Mouse (Mus musculus): ENCODE measurements around the gene Laptm5. TPM values are rescaled to one million over a fixed set of nuclear protein-coding genes. Genes with fewer than 3 reads are reported as not detected.

Gene Laptm5
- total and polyA plus RNA-seq, 2 experiments from 2014 or later: 25.5 to 34.3 TPM

GRCm38 (mm10) chr4:130984416-130985182 lies 71.7 kb downstream of the Laptm5 start:
- no peaks in the 10 kb centered on the region for H3K27me3 ChIP-seq (ENCODE audit: insufficient read depth, low read length)
- peak overlapping the region; percentile 10; the same call in 1 of the 2 replicates for H3K4me2 ChIP-seq (ENCODE audit: low read depth)
- no peaks in the 10 kb centered on the region for H3K9me3 ChIP-seq (ENCODE audit: low read length)
- H3K4me3 ChIP-seq (ENCODE audit: low read depth, low read length): no peak overlapping the region
- WGBS: 12% methylated on average over 17 of the region's 17 CpGs
- ATAC-seq: peak; percentile 88
- H3K36me3 ChIP-seq (ENCODE audit: insufficient read depth): no peaks in the 10 kb centered on the region
- H3K27ac ChIP-seq (ENCODE audit: low read depth, low read length): peak overlapping the region; percentile 71
- no peak for TF ChIP-seq CTCF (IDR thresholded peaks at IDR 0.05; ENCODE audit: low read depth)
- peak; percentile 75 for DNase-seq
- H3K4me1 ChIP-seq (ENCODE audit: insufficient read depth): 0 out of 2 replicates have a peak, but pooled peaks cover 4% of the 10 kb centered on the region
- H3K9ac ChIP-seq: 0 out of 2 replicates have a peak overlapping the region, but pooled peaks have one; percentile 1

Other genes starting within 250 kb of the Laptm5 start
- 76.9 and 84.6 TPM in 2 replicates for gene Pum1, start 249.8 kb upstream of the Laptm5 start, total RNA-seq (2014; rRNA removed)
- 59.8 and 85.6 TPM in 2 replicates for gene Pum1, start 249.8 kb upstream of the Laptm5 start, polyA plus RNA-seq (2015; fragmentation: Nextera tagmentation; extraction: Ambion mirVana)
- 318 and 421 TPM in 2 replicates for gene Sdc3, start 120.6 kb upstream of the Laptm5 start, total RNA-seq (2014; rRNA removed)
- 159 and 204 TPM in 2 replicates for gene Sdc3, start 120.6 kb upstream of the Laptm5 start, polyA plus RNA-seq (2015; fragmentation: Nextera tagmentation; extraction: Ambion mirVana)
- gene Matn1, start 31.3 kb downstream of the Laptm5 start, total RNA-seq (2014; rRNA removed): 0.24 and 0.38 TPM in 2 replicates
- gene Matn1, start 31.3 kb downstream of the Laptm5 start, polyA plus RNA-seq (2015; fragmentation: Nextera tagmentation; extraction: Ambion mirVana): 0.16 and 0.27 TPM in 2 replicates

All from forebrain, postnatal 0 days (tissue).